Mouse (Mus musculus): ENCODE data around the gene Olfml2b. TPM values are rescaled to one million over a fixed set of nuclear protein-coding genes. Genes with fewer than 3 reads are reported as not detected.

The Olfml2b gene
- total RNA-seq, 1 experiment from 2014 or later: 10.1 TPM

DNA sequence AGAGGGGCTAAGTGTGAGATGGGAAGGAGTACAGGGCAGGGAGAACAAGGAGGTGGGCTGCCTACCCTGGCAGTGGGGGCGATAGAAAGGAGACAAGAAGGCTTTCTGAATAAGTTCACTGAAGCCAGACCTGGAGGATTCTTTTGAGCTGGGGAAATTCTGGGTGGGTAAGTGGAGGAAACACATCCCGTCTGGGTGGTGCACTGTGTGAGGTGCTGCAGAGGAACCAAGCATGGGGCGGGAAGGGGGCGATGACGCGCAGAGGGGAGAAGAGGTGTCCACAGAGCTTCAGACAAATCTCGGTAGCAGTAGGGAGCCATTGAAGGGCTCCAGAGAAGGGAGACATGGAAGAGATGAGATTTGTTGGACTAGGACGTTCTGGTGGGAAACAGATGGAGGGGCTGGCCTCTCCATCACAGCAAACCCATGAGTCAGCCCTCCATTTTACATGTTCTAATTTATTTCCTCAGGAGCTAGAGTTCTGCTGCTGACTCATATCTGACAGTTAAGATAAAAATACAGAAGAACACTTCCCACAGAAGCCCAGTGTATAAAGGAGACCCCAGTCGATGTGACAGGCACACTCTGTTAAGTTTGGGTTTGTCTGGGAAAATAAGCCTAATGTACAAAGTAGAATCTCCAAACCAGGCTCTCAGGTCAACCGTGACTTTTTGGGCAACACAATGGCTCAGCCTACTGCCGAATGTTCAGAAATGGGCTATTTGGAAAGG lies 87.7 kb downstream of the Olfml2b start:
- DNase-seq: no peak

Other genes starting within 250 kb of the Olfml2b start
- gene Nos1ap, start 54.7 kb upstream of the Olfml2b start, total RNA-seq (2021): 16.4 and 20.0 TPM in 2 replicates
- 31.5 and 33.0 TPM in 2 replicates for gene Atf6, start 223.2 kb downstream of the Olfml2b start, total RNA-seq (2021)
- gene Gm26620, start 240.5 kb downstream of the Olfml2b start, total RNA-seq (2021): 0.44 and 0.64 TPM in 2 replicates
- gene Dusp12, start 241.0 kb downstream of the Olfml2b start, total RNA-seq (2021): 11.9 and 17.5 TPM in 2 replicates

Measured in adrenal gland, postnatal 14 days (tissue).